Mouse (Mus musculus) neural tube, embryonic 15.5 days (tissue): ENCODE data around the gene Itsn2. TPM values are rescaled to one million over a fixed set of nuclear protein-coding genes. Genes with fewer than 3 reads are reported as not detected.
"Not testable (repeated sequence)": the region's sequence is repeated elsewhere in the genome, so short reads cannot be mapped to it uniquely, and the experiment has no call there.

Experiments
- ATAC-seq: fragments of 200-750 bp; cut with Nextera tagmentation; 2 replicates; pipeline ENCODE4 v1.8.0; 2017; ENCODE audit warnings: mild to moderate bottlenecking, moderate TSS enrichment, moderate library complexity; ENCODE audit not compliant: low FRiP score
- H3K27ac ChIP-seq: fragments of 300-500 bp; sonication (generic); replicated peaks from 2 replicates; pipeline ENCODE4 v1.5.1; 2015; ENCODE audit warnings: mild to moderate bottlenecking, inconsistent platforms
- H3K27me3 ChIP-seq: fragments of 300-500 bp; sonication (generic); replicated peaks from 2 replicates; pipeline ENCODE4 v1.6.1; 2015; ENCODE audit warnings: inconsistent platforms
- H3K36me3 ChIP-seq: fragments of 300-500 bp; sonication (generic); 2 replicates; pipeline ENCODE4 v1.6.1; 2015; ENCODE audit warnings: inconsistent platforms
- H3K4me1 ChIP-seq: fragments of 300-500 bp; sonication (generic); 2 replicates; pipeline ENCODE4 v1.6.1; 2015; ENCODE audit warnings: inconsistent platforms
- H3K4me2 ChIP-seq: fragments of 300-500 bp; sonication (generic); 2 replicates; pipeline ENCODE4 v1.6.1; 2015; ENCODE audit warnings: inconsistent platforms, mild to moderate bottlenecking, moderate library complexity
- H3K4me3 ChIP-seq: fragments of 300-500 bp; sonication (generic); replicated peaks from 2 replicates; pipeline ENCODE4 v1.5.1; 2015; ENCODE audit warnings: mild to moderate bottlenecking, inconsistent platforms
- H3K9ac ChIP-seq: fragments of 300-500 bp; sonication (generic); replicated peaks from 2 replicates; pipeline ENCODE4 v1.6.1; 2015; ENCODE audit warnings: mild to moderate bottlenecking, inconsistent platforms
- H3K9me3 ChIP-seq: fragments of 300-500 bp; sonication (generic); replicated peaks from 2 replicates; pipeline ENCODE4 v1.6.1; 2016; ENCODE audit warnings: inconsistent platforms
- WGBS: fragments of 180-500 bp; shearing (Covaris S2); methylation state at CpG from one replicate; pipeline ENCODE4 v1.1.7; 2015; ENCODE audit warnings: mixed read lengths; 5-methylcytosine and 5-hydroxymethylcytosine counted together
- polyA plus RNA-seq: library from polyadenylated mRNA; unstranded; fragments of >200 nt; fragmentation: Nextera tagmentation; extraction: Ambion mirVana; gene quantifications from 2 replicates; pipeline ENCODE4 v1.2.1, GENCODE M21; 2015

Gene Itsn2
- polyA plus RNA-seq, 1 experiment from 2014 or later: 22.4 TPM

DNA sequence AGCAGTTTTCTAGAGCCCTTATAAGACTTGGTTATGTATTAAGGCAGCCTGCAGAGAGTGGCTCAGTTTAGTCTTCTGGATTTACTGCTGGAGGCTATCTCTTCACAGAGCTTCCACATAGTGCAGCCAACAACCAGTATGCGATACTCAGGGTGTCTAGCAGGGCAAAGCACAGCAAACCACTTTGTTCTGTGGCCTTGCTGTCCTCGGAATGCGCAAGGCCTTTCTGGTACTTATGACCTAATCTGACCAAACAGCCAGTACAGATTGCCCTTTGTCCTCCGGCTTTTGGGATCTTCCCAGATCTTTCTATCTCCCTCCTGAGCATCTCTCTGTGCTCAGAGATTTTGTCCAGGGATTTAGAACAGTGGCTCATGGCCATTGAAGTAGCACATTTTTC, 93.0 kb downstream of the Itsn2 start:
- no peak for ATAC-seq
- Histone ChIP-seq H3K9me3 (no peaks in the 10 kb centered on the region), H3K27ac (no peak overlapping the region), H3K4me2 (no peak overlapping the region), H3K36me3 (no peaks in the 10 kb centered on the region), H3K27me3 (no peaks in the 10 kb centered on the region), H3K9ac (no peak overlapping the region), H3K4me1 (no peaks in the 10 kb centered on the region), H3K4me3 (no peak overlapping the region)
- WGBS: 84% methylated on average over 4 of the region's 4 CpGs

DNA sequence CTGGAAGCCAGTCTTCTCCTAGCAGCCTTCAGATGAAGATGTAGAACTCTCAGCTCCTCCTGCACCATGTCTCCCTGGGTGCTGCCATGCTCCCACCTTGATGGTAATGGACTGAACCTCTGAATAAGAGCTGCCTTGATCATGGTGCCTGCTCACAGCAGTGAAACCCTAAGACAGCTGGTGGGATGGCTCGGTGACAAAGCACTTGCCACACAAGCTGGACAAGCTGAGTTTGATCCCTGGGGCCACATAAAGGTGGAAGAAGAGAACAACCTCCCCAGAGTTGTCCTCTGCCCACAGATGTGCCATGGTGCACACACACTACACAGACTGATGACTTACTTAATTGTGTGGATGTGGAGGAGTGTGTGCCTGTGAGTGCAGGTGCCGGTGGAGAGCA, 95.9 kb downstream of the Itsn2 start:
- no peaks in the 10 kb centered on the region for H3K36me3 ChIP-seq
- 93% methylated on average over 2 of the region's 2 CpGs for WGBS
- no peak overlapping the region for H3K4me2 ChIP-seq
- no peak overlapping the region for H3K4me3 ChIP-seq
- no peak overlapping the region for H3K9ac ChIP-seq
- H3K27me3 ChIP-seq: no peaks in the 10 kb centered on the region
- no peaks in the 10 kb centered on the region for H3K4me1 ChIP-seq
- H3K9me3 ChIP-seq: no peaks in the 10 kb centered on the region
- ATAC-seq: no peak
- H3K27ac ChIP-seq: no peak overlapping the region

DNA sequence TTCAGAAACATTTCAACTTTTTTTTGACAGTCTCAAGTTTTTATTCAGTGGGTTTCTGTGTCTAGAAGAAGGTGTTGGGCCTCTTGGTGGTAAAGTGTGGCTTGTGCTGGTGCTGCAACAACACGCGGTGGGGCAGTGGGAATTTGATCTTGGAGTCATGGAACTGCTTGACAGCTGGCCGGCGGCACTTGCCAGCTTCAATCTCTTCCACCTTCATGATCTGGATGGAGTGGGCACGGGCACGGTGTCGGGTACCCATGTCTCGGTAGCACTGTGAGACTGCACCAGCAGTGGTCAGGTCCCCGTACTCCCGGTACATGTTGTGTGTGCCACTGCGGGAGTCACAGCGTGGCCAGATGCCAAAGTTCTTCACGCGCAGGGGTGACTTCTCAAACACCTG, 96.9 kb downstream of the Itsn2 start:
- 93% methylated on average over 14 of the region's 14 CpGs for whole genome bisulfite sequencing
- Histone ChIP-seq H3K9me3 (no peaks in the 10 kb centered on the region), H3K27ac (no peak overlapping the region), H3K9ac (no peak overlapping the region), H3K4me2 (no peak overlapping the region), H3K36me3 (no peaks in the 10 kb centered on the region), H3K4me3 (no peak overlapping the region), H3K4me1 (no peaks in the 10 kb centered on the region), H3K27me3 (no peaks in the 10 kb centered on the region)
- ATAC-seq: no peak

DNA sequence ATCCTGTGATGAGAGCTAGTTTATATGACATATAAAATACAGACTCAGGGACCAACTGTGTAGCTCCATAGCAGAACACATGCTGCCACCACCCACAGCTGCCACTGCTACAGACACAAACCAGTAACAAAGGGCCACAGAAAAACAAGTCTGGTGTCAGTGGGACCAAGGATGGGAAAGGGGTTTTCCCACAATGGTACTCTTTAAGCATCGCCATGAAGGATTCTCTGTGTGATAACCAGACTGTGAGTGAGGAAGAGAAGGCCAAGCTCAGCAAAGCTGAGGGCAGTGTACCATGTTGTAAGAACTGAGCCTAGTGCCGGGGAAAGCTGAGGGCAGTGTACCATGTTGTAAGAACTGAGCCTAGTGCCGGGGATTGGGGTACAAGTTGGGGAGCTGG, 98.8 kb downstream of the Itsn2 start:
- Histone ChIP-seq H3K4me3 (no peak overlapping the region), H3K9me3 (no peaks in the 10 kb centered on the region), H3K27me3 (no peaks in the 10 kb centered on the region), H3K9ac (no peak overlapping the region), H3K4me2 (no peak overlapping the region), H3K36me3 (no peaks in the 10 kb centered on the region), H3K27ac (no peak overlapping the region), H3K4me1 (no peaks in the 10 kb centered on the region)
- no peak for ATAC-seq
- 87% methylated on average over 3 of the region's 3 CpGs for WGBS

DNA sequence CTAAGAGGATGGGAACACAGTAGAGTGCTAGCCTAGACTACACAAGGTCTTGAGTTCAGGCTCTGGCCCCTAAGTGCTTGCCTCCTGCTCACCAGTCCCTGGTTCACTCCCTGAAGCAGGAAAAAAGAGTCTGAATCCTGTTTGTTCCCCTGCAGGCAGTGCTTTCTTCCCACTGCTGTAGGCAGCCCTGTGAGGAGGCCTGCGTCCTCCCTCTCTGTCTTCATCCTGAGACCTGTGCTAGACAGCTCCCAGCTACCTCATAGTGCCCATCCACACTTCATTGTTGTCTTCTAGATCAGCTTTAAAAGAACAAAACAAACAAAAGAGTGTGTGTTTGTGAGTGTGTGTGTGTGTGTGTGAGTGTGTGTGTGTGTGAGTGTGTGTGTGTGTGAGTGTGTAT, 102.1 kb downstream of the Itsn2 start:
- ATAC-seq: no peak
- Histone ChIP-seq H3K36me3 (peaks cover 12% of the 10 kb centered on the region), H3K27ac (no peak overlapping the region), H3K4me3 (no peak overlapping the region), H3K4me2 (no peak overlapping the region), H3K4me1 (no peaks in the 10 kb centered on the region), H3K9me3 (no peaks in the 10 kb centered on the region), H3K9ac (no peak overlapping the region), H3K27me3 (no peaks in the 10 kb centered on the region)
- WGBS: 83% methylated on average over 1 of the region's 1 CpGs

DNA sequence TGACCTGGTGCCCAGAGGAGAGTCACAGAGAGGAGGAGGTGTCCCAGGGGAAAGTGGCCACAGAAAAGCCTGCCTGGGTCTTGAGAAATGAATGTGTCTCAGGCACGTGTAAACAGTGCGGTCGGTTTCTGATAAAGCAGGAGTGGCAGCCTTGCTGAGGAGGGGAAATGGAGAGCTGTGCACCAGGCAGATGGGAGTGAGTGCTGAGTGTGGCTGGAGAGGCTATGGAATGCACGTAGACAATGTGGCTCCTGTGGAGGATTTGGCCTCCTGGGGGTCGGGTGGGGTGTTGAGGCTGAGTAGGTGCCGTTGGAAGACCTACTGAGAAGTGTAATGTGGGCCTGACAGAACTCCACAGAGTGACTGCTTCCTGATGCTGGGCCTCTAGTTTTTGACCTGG, 113.2 kb downstream of the Itsn2 start:
- not testable (repeated sequence) for H3K27me3 ChIP-seq, H3K9me3 ChIP-seq, H3K27ac ChIP-seq, H3K4me3 ChIP-seq, H3K4me2 ChIP-seq, H3K9ac ChIP-seq, ATAC-seq, H3K4me1 ChIP-seq
- 85% methylated on average over 6 of the region's 6 CpGs for WGBS
- peaks cover 36% of the 10 kb centered on the region for H3K36me3 ChIP-seq

DNA sequence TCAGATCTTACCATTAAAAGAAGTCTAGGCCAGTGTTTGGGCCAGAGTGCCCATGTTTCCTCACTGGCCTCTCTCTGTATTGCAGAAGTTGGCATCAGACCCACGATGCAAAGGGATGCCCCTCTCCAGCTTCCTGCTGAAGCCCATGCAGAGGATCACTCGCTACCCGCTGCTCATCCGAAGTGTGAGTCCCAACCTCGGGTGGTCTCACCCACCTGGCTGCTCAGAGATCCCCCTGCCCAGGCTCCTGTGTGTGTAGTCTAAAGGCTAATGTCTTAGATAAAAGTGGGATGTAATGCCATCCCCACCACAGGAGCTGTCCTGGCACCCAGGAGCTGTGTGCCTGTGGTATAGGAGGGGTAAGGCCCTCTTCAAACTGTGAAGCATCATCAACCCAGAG, 113.7 kb downstream of the Itsn2 start:
- 91% methylated on average over 5 of the region's 5 CpGs for WGBS
- H3K9me3 ChIP-seq: no peaks in the 10 kb centered on the region
- H3K27ac ChIP-seq: no peak overlapping the region
- H3K36me3 ChIP-seq: peaks cover 34% of the 10 kb centered on the region
- ATAC-seq: no peak
- H3K9ac ChIP-seq: no peak overlapping the region
- H3K4me3 ChIP-seq: no peak overlapping the region
- H3K27me3 ChIP-seq: no peaks in the 10 kb centered on the region
- H3K4me2 ChIP-seq: no peak overlapping the region
- no peaks in the 10 kb centered on the region for H3K4me1 ChIP-seq

DNA sequence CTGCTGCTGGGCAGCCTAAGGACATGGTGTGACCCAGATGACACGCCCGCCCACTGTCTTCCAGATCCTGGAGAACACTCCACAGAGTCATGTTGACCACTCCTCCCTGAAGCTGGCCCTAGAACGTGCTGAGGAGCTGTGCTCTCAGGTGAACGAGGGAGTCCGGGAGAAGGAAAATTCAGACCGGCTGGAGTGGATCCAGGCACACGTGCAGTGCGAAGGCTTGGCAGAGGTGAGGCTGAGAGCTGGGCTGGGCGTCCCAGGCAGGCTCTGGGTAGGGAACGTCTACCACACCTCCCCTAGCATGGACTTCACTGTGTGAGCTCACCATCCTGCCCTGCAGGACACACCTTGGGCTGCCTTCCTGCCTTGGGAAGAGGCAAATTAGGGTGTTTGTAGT, 114.5 kb downstream of the Itsn2 start:
- H3K4me3 ChIP-seq: no peak overlapping the region
- no peak overlapping the region for H3K9ac ChIP-seq
- ATAC-seq: no peak
- 88% methylated on average over 10 of the region's 10 CpGs for WGBS
- peaks cover 32% of the 10 kb centered on the region for H3K36me3 ChIP-seq
- H3K27ac ChIP-seq: no peak overlapping the region
- H3K27me3 ChIP-seq: no peaks in the 10 kb centered on the region
- no peak overlapping the region for H3K4me2 ChIP-seq
- no peaks in the 10 kb centered on the region for H3K9me3 ChIP-seq
- no peaks in the 10 kb centered on the region for H3K4me1 ChIP-seq

DNA sequence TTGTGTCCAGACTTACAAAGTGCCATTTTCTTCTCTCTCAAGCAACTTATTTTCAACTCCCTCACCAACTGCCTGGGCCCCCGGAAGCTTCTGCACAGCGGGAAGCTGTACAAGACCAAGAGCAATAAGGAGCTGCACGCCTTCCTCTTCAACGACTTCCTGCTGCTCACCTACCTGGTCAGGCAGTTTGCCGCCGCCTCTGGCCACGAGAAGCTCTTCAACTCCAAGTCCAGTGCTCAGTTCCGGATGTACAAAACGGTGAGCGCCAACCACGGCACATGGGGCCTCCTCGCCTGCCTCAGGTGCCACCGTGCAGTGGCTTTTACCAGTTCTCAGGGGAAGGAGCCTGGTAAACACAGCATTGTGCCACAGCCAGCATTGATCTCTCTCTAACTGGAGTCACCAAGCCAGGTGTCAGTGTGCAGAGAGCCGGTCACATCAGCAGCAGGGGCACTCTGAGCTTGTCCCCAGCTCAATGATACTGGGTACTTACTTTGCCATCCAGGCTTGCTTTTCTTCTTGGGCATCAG, 115.1 kb downstream of the Itsn2 start:
- no peaks in the 10 kb centered on the region for H3K27me3 ChIP-seq
- no peak overlapping the region for H3K4me2 ChIP-seq
- ATAC-seq: no peak
- H3K9ac ChIP-seq: no peak overlapping the region
- H3K9me3 ChIP-seq: no peaks in the 10 kb centered on the region
- 89% methylated on average over 14 of the region's 14 CpGs for WGBS
- H3K27ac ChIP-seq: no peak overlapping the region
- H3K36me3 ChIP-seq: peaks cover 30% of the 10 kb centered on the region
- H3K4me3 ChIP-seq: no peak overlapping the region
- no peaks in the 10 kb centered on the region for H3K4me1 ChIP-seq

DNA sequence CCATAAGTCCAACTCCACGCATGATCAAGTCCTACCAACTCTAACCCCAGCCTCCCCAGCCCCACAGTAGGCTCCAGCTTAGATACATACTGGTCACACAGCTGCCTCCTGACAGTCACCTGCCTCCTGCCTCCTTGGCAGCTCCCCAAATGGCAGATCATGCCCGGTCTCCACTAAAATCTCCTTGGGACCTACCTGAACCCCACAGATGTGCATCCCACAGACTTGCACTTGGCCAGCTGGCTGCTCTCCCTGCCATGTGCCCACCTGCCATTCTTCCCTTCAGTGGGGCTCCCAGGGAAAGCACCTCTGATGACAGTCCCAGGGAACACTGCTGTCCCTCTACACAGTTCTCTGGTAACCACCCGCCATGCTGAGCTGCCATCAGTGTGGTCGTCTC, 115.9 kb downstream of the Itsn2 start:
- no peaks in the 10 kb centered on the region for H3K27me3 ChIP-seq
- no peaks in the 10 kb centered on the region for H3K4me1 ChIP-seq
- H3K36me3 ChIP-seq: peaks cover 35% of the 10 kb centered on the region
- no peak overlapping the region for H3K4me2 ChIP-seq
- WGBS: 88% methylated on average over 4 of the region's 4 CpGs
- no peak overlapping the region for H3K27ac ChIP-seq
- no peak for ATAC-seq
- H3K9ac ChIP-seq: no peak overlapping the region
- no peak overlapping the region for H3K4me3 ChIP-seq
- no peaks in the 10 kb centered on the region for H3K9me3 ChIP-seq

DNA sequence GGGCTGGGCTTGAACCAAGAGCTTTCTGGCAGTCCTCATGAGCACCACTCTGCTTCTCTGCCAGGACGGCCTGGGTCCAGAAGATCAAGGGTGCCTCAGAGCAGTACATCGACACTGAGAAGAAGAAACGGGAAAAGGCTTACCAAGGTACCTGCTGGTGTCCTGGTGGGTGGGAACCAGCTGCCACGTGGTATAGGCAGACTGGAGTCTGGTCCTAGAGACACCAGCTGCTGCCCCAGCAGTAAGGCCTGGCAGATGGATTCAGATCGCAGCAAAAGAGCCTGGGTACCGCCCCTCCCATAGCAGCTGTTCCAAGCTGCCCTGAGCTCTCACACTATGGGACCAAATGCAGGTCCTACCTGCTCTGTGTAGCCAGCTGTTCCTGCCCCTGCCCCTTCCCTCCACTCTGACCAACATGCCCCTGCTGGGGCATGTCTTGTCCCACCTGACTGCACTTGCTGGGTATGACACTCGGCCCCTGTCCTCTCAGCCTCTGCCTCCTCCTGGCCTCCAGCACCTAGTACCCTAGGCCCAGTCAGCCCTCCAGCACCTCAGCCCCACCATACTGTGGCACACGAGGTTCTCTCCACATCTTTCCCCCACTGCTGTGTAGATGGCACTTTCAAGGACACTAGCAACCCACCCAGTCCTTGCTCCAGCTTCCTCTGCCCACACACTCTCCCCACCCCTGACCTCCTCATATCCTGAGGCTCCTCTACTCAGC, 116.6 kb downstream of the Itsn2 start:
- WGBS: 78% methylated on average over 8 of the region's 8 CpGs
- no peak for ATAC-seq

DNA sequence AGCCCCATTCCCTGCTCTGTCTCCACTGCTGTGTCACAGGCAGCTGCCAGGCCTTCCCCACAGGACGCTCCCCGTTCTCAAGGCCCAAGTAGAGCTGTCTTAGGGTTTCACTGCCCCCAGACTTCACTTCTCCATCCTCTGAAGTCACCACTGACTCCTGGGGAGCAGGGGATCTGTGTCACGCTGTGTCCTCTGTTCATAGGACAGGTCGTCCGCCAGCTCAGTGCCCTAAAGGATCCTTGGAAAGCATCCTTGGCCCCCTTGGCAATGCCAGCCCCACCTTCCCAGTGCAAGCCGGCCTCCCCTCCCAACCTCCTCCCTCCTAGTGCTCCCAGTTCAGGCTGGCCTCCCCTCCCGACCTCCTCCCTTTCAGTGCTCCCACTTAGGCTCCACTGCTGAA, 117.5 kb downstream of the Itsn2 start:
- Histone ChIP-seq H3K9ac (no peak overlapping the region), H3K27me3 (no peaks in the 10 kb centered on the region), H3K9me3 (no peaks in the 10 kb centered on the region), H3K36me3 (peaks cover 38% of the 10 kb centered on the region), H3K4me3 (no peak overlapping the region), H3K27ac (no peak overlapping the region), H3K4me1 (no peaks in the 10 kb centered on the region), H3K4me2 (no peak overlapping the region)
- ATAC-seq: no peak
- WGBS: 95% methylated on average over 7 of the region's 7 CpGs

More for the DNA sequence above, 116.6 kb downstream of the Itsn2 start:
- H3K4me1 ChIP-seq: no peaks in the 10 kb centered on the region
- no peaks in the 10 kb centered on the region for H3K9me3 ChIP-seq
- H3K36me3 ChIP-seq: peaks cover 38% of the 10 kb centered on the region
- no peak overlapping the region for H3K27ac ChIP-seq
- no peak overlapping the region for H3K4me2 ChIP-seq
- H3K27me3 ChIP-seq: no peaks in the 10 kb centered on the region
- no peak overlapping the region for H3K9ac ChIP-seq
- no peak overlapping the region for H3K4me3 ChIP-seq
